Mouse (Mus musculus) cerebral cortex, adult 2 months (tissue): Measurements from ENCODE around the gene Snx27.

Experiments
- WGBS: fragments of 180-500 bp; shearing (Covaris S2); methylation state at CpG from one replicate; pipeline ENCODE4 v1.1.7; 2018; 5-methylcytosine and 5-hydroxymethylcytosine counted together

Gene Snx27

GRCm38 (mm10) chr3:94582456-94582891, at the start of gene Snx27:
Gene Snx27 (minus strand): TSS chr3:94582716.
- under 1% methylated on average over 42 of the region's 42 CpGs for WGBS

GRCm38 (mm10) chr3:94629876-94630275, 47.4 kb upstream of the Snx27 start:
- 90% methylated on average over 3 of the region's 3 CpGs for WGBS

- 91% methylated on average over 5 of the region's 5 CpGs for WGBS
These were observed 46.2 kb upstream of the Snx27 start for GRCm38 (mm10) chr3:94628712-94629111.

GRCm38 (mm10) chr3:94624281-94624680, 41.8 kb upstream of the Snx27 start:
- 92% methylated on average over 4 of the region's 4 CpGs for WGBS

GRCm38 (mm10) chr3:94622550-94622949, 40.0 kb upstream of the Snx27 start:
- WGBS, result 96% methylated on average over 10 of the region's 10 CpGs

GRCm38 (mm10) chr3:94621740-94622507, 39.4 kb upstream of the Snx27 start:
- WGBS, result 81% methylated on average over 11 of the region's 11 CpGs

GRCm38 (mm10) chr3:94616717-94617116, 34.2 kb upstream of the Snx27 start:
- 38% methylated on average over 4 of the region's 4 CpGs for WGBS

GRCm38 (mm10) chr3:94613258-94613878, 30.9 kb upstream of the Snx27 start:
- WGBS, result 85% methylated on average over 7 of the region's 7 CpGs

- 86% methylated on average over 1 of the region's 1 CpGs for WGBS
These were observed 29.8 kb upstream of the Snx27 start for GRCm38 (mm10) chr3:94612274-94612673.

- 75% methylated on average over 5 of the region's 5 CpGs for WGBS
These were observed 29.3 kb upstream of the Snx27 start for GRCm38 (mm10) chr3:94611834-94612233.

GRCm38 (mm10) chr3:94611343-94611742, 28.8 kb upstream of the Snx27 start:
- 35% methylated on average over 4 of the region's 4 CpGs for WGBS

- 57% methylated on average over 2 of the region's 2 CpGs for WGBS
These were observed 28.1 kb upstream of the Snx27 start for GRCm38 (mm10) chr3:94610581-94610980.

- 86% methylated on average over 3 of the region's 3 CpGs for WGBS
These were observed 27.1 kb upstream of the Snx27 start for GRCm38 (mm10) chr3:94609621-94610020.

- WGBS, result 6% methylated on average over 4 of the region's 4 CpGs
These were observed 19.4 kb upstream of the Snx27 start for GRCm38 (mm10) chr3:94601959-94602358.

- 82% methylated on average over 3 of the region's 3 CpGs for WGBS
These were observed 14.8 kb upstream of the Snx27 start for GRCm38 (mm10) chr3:94597224-94597779.

GRCm38 (mm10) chr3:94595871-94596287, 13.4 kb upstream of the Snx27 start:
- 93% methylated on average over 6 of the region's 6 CpGs for WGBS

- WGBS, result 69% methylated on average over 5 of the region's 5 CpGs
These were observed 8.6 kb upstream of the Snx27 start for GRCm38 (mm10) chr3:94591066-94591465.

GRCm38 (mm10) chr3:94587962-94588361, 5.4 kb upstream of the Snx27 start:
- 88% methylated on average over 5 of the region's 5 CpGs for WGBS

- 53% methylated on average over 7 of the region's 7 CpGs for WGBS
These were observed 428 bp upstream of the Snx27 start for GRCm38 (mm10) chr3:94582944-94583343.

- under 1% methylated on average over 29 of the region's 48 CpGs for WGBS
These were observed 592 bp downstream of the Snx27 start for GRCm38 (mm10) chr3:94581793-94582455.

GRCm38 (mm10) chr3:94581138-94581780, 1.3 kb downstream of the Snx27 start:
- WGBS, result 4% methylated on average over 16 of the region's 16 CpGs

- 81% methylated on average over 6 of the region's 6 CpGs for WGBS
These were observed 8.0 kb downstream of the Snx27 start for GRCm38 (mm10) chr3:94574506-94574905.
